Mouse (Mus musculus) liver, postnatal 0 days (tissue): ENCODE data around the gene Arl13a. TPM values are rescaled to one million over a fixed set of nuclear protein-coding genes. Genes with fewer than 3 reads are reported as not detected.

Experiments
- ATAC-seq: fragments of 200-750 bp; cut with Nextera tagmentation; 2 replicates; pipeline ENCODE4 v1.8.0; 2017; ENCODE audit warnings: mild to moderate bottlenecking, moderate library complexity
- DNase-seq: peaks from one replicate; pipeline ENCODE4 v3.0.0-alpha.2; 2016
- H3K27ac ChIP-seq: fragments of 300-500 bp; sonication (generic); 2 replicates; pipeline ENCODE4 v1.5.1; 2014; ENCODE audit warnings: antibody characterized with exemption, moderate library complexity, mild to moderate bottlenecking, low read depth
- H3K27me3 ChIP-seq: fragments of 300-500 bp; sonication (generic); 2 replicates; pipeline ENCODE4 v1.6.1; 2014; ENCODE audit warnings: low read length, control low read depth, mixed read lengths; ENCODE audit not compliant: insufficient read depth
- H3K36me3 ChIP-seq: fragments of 300-500 bp; sonication (generic); replicated peaks from 2 replicates; pipeline ENCODE4 v1.6.1; 2014; ENCODE audit warnings: mild to moderate bottlenecking, control low read depth, low read length, moderate library complexity, mixed read lengths; ENCODE audit not compliant: insufficient read depth
- H3K4me1 ChIP-seq: fragments of 300-500 bp; sonication (generic); 2 replicates; pipeline ENCODE4 v1.6.1; 2014; ENCODE audit warnings: antibody characterized with exemption, mild to moderate bottlenecking, control low read depth; ENCODE audit not compliant: insufficient read depth
- H3K4me2 ChIP-seq: fragments of 300-500 bp; sonication (generic); 2 replicates; pipeline ENCODE4 v1.6.1; 2014; ENCODE audit warnings: low read depth, mild to moderate bottlenecking, low read length, moderate library complexity, mixed read lengths
- H3K4me3 ChIP-seq: fragments of 300-500 bp; sonication (generic); 2 replicates; pipeline ENCODE4 v1.5.1; 2014; ENCODE audit warnings: low read depth, low read length
- H3K9ac ChIP-seq: fragments of 300-500 bp; sonication (generic); replicated peaks from 2 replicates; pipeline ENCODE4 v1.6.1; 2014; ENCODE audit warnings: mild to moderate bottlenecking, moderate library complexity
- H3K9me3 ChIP-seq: fragments of 300-500 bp; sonication (generic); 2 replicates; pipeline ENCODE4 v1.6.1; 2016; ENCODE audit warnings: mild to moderate bottlenecking, control low read depth, low read length, mixed read lengths
- CTCF ChIP-seq: sonication (generic); IDR thresholded peaks from 2 replicates; pipeline ENCODE4 v1.5.1; 2016; ENCODE audit warnings: antibody characterized with exemption, low read depth
- EP300 ChIP-seq: IDR thresholded peaks from 2 replicates; pipeline ENCODE4 v1.6.1; 2016; ENCODE audit warnings: antibody characterized with exemption, low read depth, mild to moderate bottlenecking
- WGBS: fragments of 180-500 bp; shearing (Covaris S2); extraction: QIAGEN DNeasy Blood & Tissue Kit; methylation state at CpG from one replicate; pipeline ENCODE4 v1.1.7; 2014; ENCODE audit not compliant: insufficient replicate concordance; 5-methylcytosine and 5-hydroxymethylcytosine counted together
- polyA plus RNA-seq: library from polyadenylated mRNA; unstranded; fragments of >200 nt; fragmentation: Nextera tagmentation; extraction: Ambion mirVana; gene quantifications from 2 replicates; pipeline ENCODE4 v1.2.1, GENCODE M21; 2015

Arl13a gene
- polyA plus RNA-seq, 1 experiment from 2014 or later = not detected

- WGBS = 81% methylated on average over 7 of the region's 7 CpGs
- DNase-seq (no peak), ATAC-seq (no peak)
- Histone ChIP-seq H3K4me2 (no peak overlapping the region), H3K4me1 (no peaks in the 10 kb centered on the region), H3K4me3 (no peak overlapping the region), H3K9ac (no peak overlapping the region), H3K9me3 (no peaks in the 10 kb centered on the region), H3K27me3 (no peaks in the 10 kb centered on the region), H3K36me3 (no peaks in the 10 kb centered on the region), H3K27ac (no peak overlapping the region)
- TF ChIP-seq EP300 (no peak), CTCF (no peak)
Measured at GRCm38 (mm10) chrX:134211151-134211642, 23.9 kb downstream of the Arl13a start.

- Histone ChIP-seq H3K36me3 (no peaks in the 10 kb centered on the region; the same call in 1 of the 2 replicates), H3K9ac (no peak overlapping the region), H3K4me2 (no peak overlapping the region), H3K9me3 (no peaks in the 10 kb centered on the region), H3K4me1 (no peaks in the 10 kb centered on the region), H3K27ac (no peak overlapping the region), H3K4me3 (no peak overlapping the region), H3K27me3 (no peaks in the 10 kb centered on the region)
- TF ChIP-seq CTCF (no peak), EP300 (no peak)
- ATAC-seq (no peak), DNase-seq (no peak)
- 54% methylated on average over 4 of the region's 4 CpGs for WGBS
Measured at GRCm38 (mm10) chrX:134218161-134218560, 30.9 kb downstream of the Arl13a start.

GRCm38 (mm10) chrX:134220618-134221017, 33.3 kb downstream of the Arl13a start:
- Histone ChIP-seq H3K9me3 (no peaks in the 10 kb centered on the region), H3K4me1 (no peaks in the 10 kb centered on the region), H3K27ac (no peak overlapping the region), H3K36me3 (peaks cover 6% of the 10 kb centered on the region), H3K4me3 (no peak overlapping the region), H3K9ac (no peak overlapping the region), H3K27me3 (no peaks in the 10 kb centered on the region), H3K4me2 (no peak overlapping the region)
- WGBS = 54% methylated on average over 3 of the region's 3 CpGs
- no peak for TF ChIP-seq CTCF
- no peak for TF ChIP-seq EP300
- ATAC-seq = no peak
- DNase-seq = no peak

- H3K4me1 ChIP-seq = no peaks in the 10 kb centered on the region
- H3K36me3 ChIP-seq = peaks cover 6% of the 10 kb centered on the region
- H3K4me3 ChIP-seq = no peak within 1 kb of the TSS
- H3K9me3 ChIP-seq = no peaks in the 10 kb centered on the region
- ATAC-seq = no peak
- H3K4me2 ChIP-seq = no peak within 1 kb of the TSS
- H3K9ac ChIP-seq = no peak within 1 kb of the TSS
- no peak within 1 kb of the TSS for H3K27ac ChIP-seq
- 84% methylated on average over 3 of the region's 4 CpGs for WGBS
- DNase-seq = no peak
- no peaks in the 10 kb centered on the region for H3K27me3 ChIP-seq
- TF ChIP-seq EP300 (no peak), CTCF (no peak)
Measured at GRCm38 (mm10) chrX:134221856-134222255, 34.6 kb downstream of the Arl13a start, which contains the start of gene Nox1. Gene Nox1, minus strand, starts transcription at chrX:134221956.

GRCm38 (mm10) chrX:134233048-134233447, 45.7 kb downstream of the Arl13a start:
- Histone ChIP-seq H3K36me3 (0 out of 2 replicates have a peak, but pooled peaks cover 1% of the 10 kb centered on the region), H3K4me1 (no peaks in the 10 kb centered on the region), H3K9ac (no peak overlapping the region), H3K27ac (no peak overlapping the region), H3K4me2 (no peak overlapping the region), H3K9me3 (no peaks in the 10 kb centered on the region), H3K27me3 (no peaks in the 10 kb centered on the region), H3K4me3 (no peak overlapping the region)
- WGBS = 67% methylated on average over 1 of the region's 1 CpGs
- TF ChIP-seq CTCF (no peak), EP300 (no peak)
- ATAC-seq (no peak), DNase-seq (no peak)

GRCm38 (mm10) chrX:134238266-134238665, 51.0 kb downstream of the Arl13a start:
- Histone ChIP-seq H3K4me1 (no peaks in the 10 kb centered on the region), H3K27me3 (no peaks in the 10 kb centered on the region), H3K4me3 (no peak overlapping the region), H3K9ac (no peak overlapping the region), H3K27ac (no peak overlapping the region), H3K4me2 (no peak overlapping the region), H3K36me3 (peaks cover 13% of the 10 kb centered on the region), H3K9me3 (no peaks in the 10 kb centered on the region)
- ATAC-seq (no peak), DNase-seq (no peak)
- TF ChIP-seq CTCF (no peak), EP300 (no peak)
- WGBS = 85% methylated on average over 10 of the region's 10 CpGs
